Mouse (Mus musculus) liver, adult 2 months (tissue): ENCODE data around the gene Nckap1.

Experiments
- CTCF ChIP-seq: fragments of 200-500 bp; IDR thresholded peaks from 2 replicates; pipeline ENCODE4 v1.5.1; 2011; ENCODE audit warnings: low read depth, low read length, control low read depth
- POLR2A ChIP-seq: fragments of 200-500 bp; IDR thresholded peaks from 2 replicates; pipeline ENCODE4 v1.6.1; 2011; ENCODE audit warnings: low read length, control low read depth; ENCODE audit not compliant: insufficient read depth; ENCODE audit errors: extremely low read depth

GRCm38 (mm10) chr2:80560773-80561172 is 20.4 kb downstream of the Nckap1 start:
- TF ChIP-seq CTCF (no peak), POLR2A (no peak)
